Mouse (Mus musculus) neural tube, embryonic 14.5 days (tissue): ENCODE data around the gene Hsd11b1. TPM values are rescaled to one million over a fixed set of nuclear protein-coding genes. Genes with fewer than 3 reads are reported as not detected.

ENCODE experiments used
- ATAC-seq: fragments of 200-750 bp; cut with Nextera tagmentation; 2 replicates; pipeline ENCODE4 v1.8.0; 2017; ENCODE audit warnings: low read depth, mild to moderate bottlenecking, moderate TSS enrichment, moderate library complexity
- H3K27ac ChIP-seq: fragments of 300-500 bp; sonication (generic); 2 replicates; pipeline ENCODE4 v1.5.1; 2014; ENCODE audit warnings: low read depth, mild to moderate bottlenecking, control low read depth, low read length, moderate library complexity, mixed read lengths
- H3K27me3 ChIP-seq: fragments of 300-500 bp; sonication (generic); 2 replicates; pipeline ENCODE4 v1.6.1; 2014; ENCODE audit warnings: low read length; ENCODE audit not compliant: control insufficient read depth, insufficient read depth
- H3K36me3 ChIP-seq: fragments of 300-500 bp; sonication (generic); 2 replicates; pipeline ENCODE4 v1.6.1; 2014; ENCODE audit warnings: low read length, mixed read lengths; ENCODE audit not compliant: control insufficient read depth, insufficient read depth
- H3K4me1 ChIP-seq: fragments of 300-500 bp; sonication (generic); 2 replicates; pipeline ENCODE4 v1.6.1; 2014; ENCODE audit warnings: low read length; ENCODE audit not compliant: control insufficient read depth, insufficient read depth
- H3K4me2 ChIP-seq: fragments of 300-500 bp; sonication (generic); 2 replicates; pipeline ENCODE4 v1.6.1; 2014; ENCODE audit warnings: mild to moderate bottlenecking, low read depth, low read length, control low read depth
- H3K4me3 ChIP-seq: fragments of 300-500 bp; sonication (generic); 2 replicates; pipeline ENCODE4 v1.5.1; 2014; ENCODE audit warnings: low read depth, low read length, control low read depth, mixed read lengths
- H3K9ac ChIP-seq: fragments of 300-500 bp; sonication (generic); replicated peaks from 2 replicates; pipeline ENCODE4 v1.6.1; 2014; ENCODE audit warnings: low read depth, mild to moderate bottlenecking, control low read depth, low read length, mixed read lengths
- H3K9me3 ChIP-seq: fragments of 300-500 bp; sonication (generic); 2 replicates; pipeline ENCODE4 v1.6.1; 2016; ENCODE audit warnings: low read length; ENCODE audit not compliant: control insufficient read depth
- WGBS: fragments of 180-500 bp; shearing (Covaris S2); extraction: QIAGEN DNeasy Blood & Tissue Kit; methylation state at CpG from one replicate; pipeline ENCODE4 v1.1.7; 2014; 5-methylcytosine and 5-hydroxymethylcytosine counted together
- polyA plus RNA-seq: library from polyadenylated mRNA; unstranded; fragments of >200 nt; fragmentation: Nextera tagmentation; extraction: Ambion mirVana; gene quantifications from 2 replicates; pipeline ENCODE4 v1.2.1, GENCODE M21; 2014

Gene Hsd11b1
- polyA plus RNA-seq, 1 experiment from 2014 or later, result not detected

DNA sequence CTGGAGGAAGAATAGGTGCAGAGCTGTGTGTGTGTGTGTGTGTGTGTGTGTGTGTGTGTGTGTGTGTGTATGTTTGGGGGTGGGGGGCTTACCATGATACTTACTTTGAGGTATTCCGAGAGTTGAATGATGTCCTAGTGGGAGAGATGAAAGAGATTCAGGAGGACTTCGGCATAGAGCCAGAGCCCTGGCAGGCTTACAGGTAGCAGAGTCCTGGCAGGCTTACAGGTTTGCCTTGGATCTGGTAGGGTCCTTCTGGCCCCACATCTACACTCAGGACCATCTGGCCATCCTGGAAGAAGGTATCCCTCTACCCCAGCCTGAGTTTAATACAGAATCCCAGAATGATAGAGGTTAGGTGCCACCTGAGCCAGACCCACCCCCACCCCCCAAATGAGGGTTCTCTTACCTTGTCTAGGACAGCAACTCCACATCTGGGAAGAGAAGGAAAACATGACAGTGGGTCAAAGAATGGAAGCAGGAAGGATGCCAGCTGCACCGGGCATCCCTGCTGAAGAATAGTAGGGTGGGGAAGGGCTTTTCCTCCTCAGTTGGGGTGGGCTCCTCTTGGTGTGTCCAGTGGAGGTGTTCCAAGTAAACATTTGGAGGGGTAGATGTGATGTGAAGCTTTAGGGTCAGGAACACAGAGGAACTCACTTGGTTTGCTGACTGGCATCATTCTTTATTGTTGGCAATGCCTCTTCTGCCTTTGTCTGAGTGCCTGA lies 69.3 kb downstream of the Hsd11b1 start:
- H3K27ac ChIP-seq, result no peak overlapping the region
- no peak overlapping the region for H3K4me2 ChIP-seq
- H3K36me3 ChIP-seq, result no peaks in the 10 kb centered on the region
- peaks cover under 1% of the 10 kb centered on the region; the same call in 1 of the 2 replicates for H3K4me1 ChIP-seq
- 93% methylated on average over 3 of the region's 3 CpGs for WGBS
- ATAC-seq, result no peak
- H3K9me3 ChIP-seq, result no peaks in the 10 kb centered on the region
- no peak overlapping the region for H3K9ac ChIP-seq
- no peaks in the 10 kb centered on the region for H3K27me3 ChIP-seq
- no peak overlapping the region for H3K4me3 ChIP-seq

DNA sequence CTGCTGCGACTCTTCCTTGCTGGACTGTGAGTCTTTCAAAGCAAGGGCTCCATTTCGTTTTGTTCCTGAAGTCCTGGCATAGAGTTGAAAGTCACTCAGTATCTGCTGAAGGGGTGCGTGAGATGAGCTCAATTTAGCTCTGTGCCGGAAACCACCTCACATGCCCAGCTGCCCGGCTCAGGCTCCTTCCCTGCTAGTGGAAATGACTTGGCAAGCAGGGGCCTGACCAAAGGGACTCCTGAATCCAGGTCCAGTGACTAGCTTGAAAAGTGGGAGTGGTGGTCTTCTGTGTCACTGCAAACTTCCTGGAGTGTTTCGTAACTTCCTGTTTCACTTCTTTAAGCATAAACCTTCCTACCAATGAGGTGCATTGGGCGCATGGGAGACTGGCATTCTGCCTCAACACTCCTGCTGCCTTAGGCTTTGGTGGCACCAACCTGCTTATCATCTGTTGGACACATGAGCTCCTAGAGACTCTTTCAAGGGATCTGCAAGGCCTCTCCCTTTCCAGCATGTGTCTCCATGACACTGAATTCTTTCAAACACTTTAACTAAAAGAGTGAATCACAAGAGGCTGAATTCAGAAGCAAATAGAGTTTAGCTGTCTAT lies 72.1 kb downstream of the Hsd11b1 start:
- no peak overlapping the region for H3K9ac ChIP-seq
- no peak overlapping the region for H3K27ac ChIP-seq
- H3K4me2 ChIP-seq, result no peak overlapping the region
- no peaks in the 10 kb centered on the region for H3K36me3 ChIP-seq
- H3K9me3 ChIP-seq, result no peaks in the 10 kb centered on the region
- WGBS, result 88% methylated on average over 7 of the region's 7 CpGs
- no peaks in the 10 kb centered on the region for H3K27me3 ChIP-seq
- no peak for ATAC-seq
- H3K4me3 ChIP-seq, result no peak overlapping the region
- peaks cover 4% of the 10 kb centered on the region; the same call in 1 of the 2 replicates for H3K4me1 ChIP-seq

DNA sequence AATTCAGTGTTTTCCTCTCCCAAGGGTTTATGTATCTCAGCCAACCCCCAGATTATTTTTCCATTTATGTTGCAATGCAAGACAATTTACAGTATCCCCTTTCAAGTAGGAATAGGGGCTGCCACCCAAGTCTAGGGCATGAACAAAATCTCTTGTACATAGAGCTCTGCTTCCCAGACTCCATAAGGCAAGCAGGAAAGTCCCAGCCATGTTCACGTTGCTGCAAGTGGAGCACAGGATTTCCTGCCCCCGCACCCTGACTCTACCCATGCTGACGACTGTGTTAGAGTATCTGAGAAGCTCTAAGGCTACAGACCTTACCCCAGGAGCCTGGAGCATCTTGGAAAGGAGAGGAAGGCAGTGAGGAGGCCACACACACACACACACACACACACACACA lies 74.1 kb downstream of the Hsd11b1 start:
- Histone ChIP-seq H3K27me3 (no peaks in the 10 kb centered on the region), H3K4me1 (peaks cover 4% of the 10 kb centered on the region; the same call in 1 of the 2 replicates), H3K36me3 (no peaks in the 10 kb centered on the region), H3K4me2 (no peak overlapping the region), H3K9me3 (no peaks in the 10 kb centered on the region), H3K4me3 (no peak overlapping the region), H3K9ac (no peak overlapping the region), H3K27ac (no peak overlapping the region)
- ATAC-seq, result no peak
- WGBS, result 64% methylated on average over 3 of the region's 3 CpGs

DNA sequence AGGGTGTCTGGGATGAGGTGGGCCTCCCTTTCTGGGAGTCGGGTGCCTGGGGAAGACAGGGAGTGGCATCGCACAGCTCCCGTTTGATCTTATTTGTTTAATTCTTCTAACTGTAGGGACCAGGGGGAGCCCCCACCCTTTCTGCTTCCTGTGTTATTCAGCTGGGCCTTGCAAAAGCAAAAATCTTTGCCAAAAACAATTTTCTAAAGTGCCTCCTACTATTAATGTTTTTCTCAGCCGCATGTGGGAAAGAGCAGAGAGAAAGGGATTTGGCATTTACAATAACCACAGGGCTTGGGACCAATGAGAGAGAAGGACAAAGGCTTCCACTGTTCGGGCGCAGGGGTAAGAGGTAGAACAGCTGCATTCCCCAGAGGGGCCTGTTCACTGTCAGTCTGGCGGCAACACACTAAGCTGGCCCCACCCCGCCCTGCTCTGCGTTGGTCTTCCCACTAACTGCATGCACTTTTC lies 74.7 kb downstream of the Hsd11b1 start:
- Histone ChIP-seq H3K4me3 (no peak overlapping the region), H3K36me3 (no peaks in the 10 kb centered on the region), H3K27ac (no peak overlapping the region; the same call in 1 of the 2 replicates), H3K27me3 (no peaks in the 10 kb centered on the region), H3K4me1 (peaks cover 4% of the 10 kb centered on the region; the same call in 1 of the 2 replicates), H3K4me2 (no peak overlapping the region), H3K9ac (no peak overlapping the region), H3K9me3 (no peaks in the 10 kb centered on the region)
- peak; percentile 69; the same call in 1 of the 2 replicates for ATAC-seq
- WGBS, result 33% methylated on average over 9 of the region's 9 CpGs

DNA sequence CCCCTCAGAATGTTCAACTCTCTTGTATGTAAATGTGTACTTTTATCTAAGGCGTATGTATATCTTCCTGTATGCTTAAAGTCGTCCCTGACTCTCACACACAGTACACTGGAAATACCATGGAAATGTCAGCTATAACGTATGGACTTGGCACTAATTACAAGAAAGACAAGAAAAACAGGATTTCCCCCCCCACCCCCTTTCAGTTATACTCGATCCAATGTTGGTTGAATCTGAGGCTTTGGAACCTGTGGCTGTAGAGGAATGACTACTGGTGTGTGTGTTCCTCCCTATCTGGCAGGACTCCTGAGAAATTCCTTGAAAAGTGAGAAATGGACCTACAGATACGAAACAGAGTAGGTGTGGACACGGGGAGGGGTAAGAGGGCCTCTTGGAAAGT lies 75.6 kb downstream of the Hsd11b1 start:
- Histone ChIP-seq H3K9me3 (no peaks in the 10 kb centered on the region), H3K36me3 (no peaks in the 10 kb centered on the region), H3K27me3 (no peaks in the 10 kb centered on the region), H3K4me2 (no peak overlapping the region), H3K27ac (no peak overlapping the region; the same call in 1 of the 2 replicates), H3K9ac (no peak overlapping the region), H3K4me3 (no peak overlapping the region), H3K4me1 (peaks cover 4% of the 10 kb centered on the region; the same call in 1 of the 2 replicates)
- 82% methylated on average over 6 of the region's 6 CpGs for WGBS
- no peak for ATAC-seq

DNA sequence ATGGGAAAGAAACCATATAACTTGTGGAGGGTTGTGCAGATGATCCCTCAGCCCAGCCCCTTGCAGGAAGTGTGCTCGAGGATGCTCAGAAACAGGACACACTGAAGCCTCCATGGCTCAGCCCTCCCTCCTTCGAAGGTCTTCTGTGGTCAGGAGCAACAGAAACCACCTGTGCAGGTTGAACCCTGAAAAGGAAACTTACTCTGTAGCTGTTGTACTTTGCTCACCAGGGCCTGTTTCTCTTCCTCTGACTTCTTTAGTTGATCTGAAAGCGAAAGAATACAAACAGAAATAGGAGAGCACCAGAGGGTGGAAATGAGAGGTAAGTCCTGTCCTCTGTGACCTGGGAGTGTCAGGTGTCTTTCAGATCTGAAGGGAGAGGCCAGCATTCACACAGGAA lies 82.8 kb downstream of the Hsd11b1 start:
- Histone ChIP-seq H3K4me3 (no peak overlapping the region), H3K4me2 (no peak overlapping the region), H3K36me3 (no peaks in the 10 kb centered on the region), H3K4me1 (no peaks in the 10 kb centered on the region), H3K9ac (no peak overlapping the region), H3K27me3 (no peaks in the 10 kb centered on the region), H3K9me3 (no peaks in the 10 kb centered on the region), H3K27ac (no peak overlapping the region)
- no peak for ATAC-seq
- 89% methylated on average over 3 of the region's 3 CpGs for WGBS

DNA sequence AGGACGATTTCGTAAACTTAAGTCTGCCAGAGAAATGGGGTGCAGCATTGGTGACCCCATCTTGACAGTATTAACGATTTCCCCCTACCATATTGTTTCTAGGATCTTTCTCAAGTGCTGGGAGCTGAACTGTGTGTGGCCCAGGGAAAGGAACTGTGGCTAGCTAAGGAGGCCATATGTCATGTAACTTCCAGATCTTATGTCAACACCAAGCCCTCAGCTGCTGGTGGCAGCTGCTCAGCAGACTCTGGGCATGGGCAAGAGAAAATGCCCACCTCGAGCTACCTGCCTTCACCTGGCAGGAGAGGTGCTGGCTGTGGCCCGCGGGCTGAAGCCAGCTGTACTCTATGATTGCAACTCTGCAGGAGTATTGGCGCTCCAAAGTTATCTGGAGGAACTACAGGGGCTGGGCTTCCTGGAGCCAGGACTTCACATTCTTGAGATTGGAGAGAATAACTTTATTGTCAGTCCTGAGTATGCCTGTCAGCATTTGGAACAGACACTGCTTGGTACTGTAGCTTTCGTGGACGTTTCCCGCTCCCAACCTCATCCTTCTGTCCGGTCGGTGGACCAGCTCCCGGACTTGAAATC lies 89.6 kb downstream of the Hsd11b1 start:
- peaks cover 17% of the 10 kb centered on the region for H3K4me1 ChIP-seq
- WGBS, result 94% methylated on average over 13 of the region's 13 CpGs
- H3K9ac ChIP-seq, result no peak overlapping the region
- ATAC-seq, result no peak
- H3K27me3 ChIP-seq, result no peaks in the 10 kb centered on the region
- no peaks in the 10 kb centered on the region for H3K36me3 ChIP-seq
- H3K4me3 ChIP-seq, result peak overlapping the region; percentile 74
- H3K9me3 ChIP-seq, result no peaks in the 10 kb centered on the region
- H3K4me2 ChIP-seq, result peak overlapping the region; percentile 78
- no peak overlapping the region for H3K27ac ChIP-seq

DNA sequence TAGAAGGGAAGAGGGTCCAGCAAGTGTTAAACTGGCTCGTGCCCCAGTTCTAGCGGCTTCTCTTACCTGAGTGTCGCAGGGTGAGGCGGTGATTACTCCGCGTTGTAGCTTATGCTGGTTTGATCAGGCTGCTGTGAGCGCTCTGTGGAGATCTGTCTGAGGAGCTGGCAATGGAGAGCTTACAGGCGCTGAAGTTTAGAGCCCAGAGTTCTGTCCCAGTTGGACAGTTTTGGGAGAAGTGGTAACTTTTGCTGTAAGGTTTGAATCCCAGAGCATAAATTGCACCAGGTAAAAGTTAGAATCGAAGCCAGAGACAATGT lies 90.1 kb downstream of the Hsd11b1 start:
- Histone ChIP-seq H3K27ac (peak overlapping the region; percentile 85), H3K36me3 (no peaks in the 10 kb centered on the region), H3K4me1 (peaks cover 17% of the 10 kb centered on the region), H3K9me3 (no peaks in the 10 kb centered on the region), H3K4me3 (peak overlapping the region; percentile 74), H3K9ac (peak overlapping the region; percentile 78), H3K4me2 (peak overlapping the region; percentile 78), H3K27me3 (no peaks in the 10 kb centered on the region)
- 18% methylated on average over 9 of the region's 9 CpGs for WGBS
- no peak for ATAC-seq
